Mouse (Mus musculus) erythroblast, embryonic 14.5 days (primary cell): Measurements from ENCODE around the gene Rufy1. TPM values are rescaled to one million over a fixed set of nuclear protein-coding genes. Genes with fewer than 3 reads are reported as not detected.
A peak's percentile ranks its signal among the peaks of the same experiment; 100 is the strongest.

ENCODE experiments used
- H3K27me3 ChIP-seq: 2 replicates; pipeline ENCODE4 v1.6.1; 2012; ENCODE audit warnings: inconsistent platforms; ENCODE audit not compliant: control insufficient read depth
- H3K36me3 ChIP-seq: 2 replicates; pipeline ENCODE4 v1.6.1; 2012; ENCODE audit warnings: mild to moderate bottlenecking, inconsistent platforms; ENCODE audit not compliant: control insufficient read depth
- H3K4me1 ChIP-seq: 2 replicates; pipeline ENCODE4 v1.6.1; 2012; ENCODE audit warnings: inconsistent platforms; ENCODE audit not compliant: control insufficient read depth
- H3K4me3 ChIP-seq: replicated peaks from 2 replicates; pipeline ENCODE3; 2012; ENCODE audit warnings: moderate library complexity, mild to moderate bottlenecking, inconsistent platforms
- H3K9me3 ChIP-seq: 2 replicates; pipeline ENCODE4 v1.6.1; 2012; ENCODE audit warnings: low read length, inconsistent platforms, mixed read lengths; ENCODE audit not compliant: control insufficient read depth
- GATA1 ChIP-seq: IDR thresholded peaks from 2 replicates; pipeline ENCODE4 v1.6.1; 2012; ENCODE audit warnings: low read length, inconsistent platforms, mixed read lengths
- TAL1 ChIP-seq: IDR thresholded peaks from 3 replicates; pipeline ENCODE4 v1.6.1; 2012; ENCODE audit warnings: low read length, inconsistent platforms, mixed read lengths
- polyA plus RNA-seq: library from polyadenylated mRNA; stranded (reverse); fragments of >175 nt; gene quantifications from 2 replicates; pipeline ENCODE4 v1.2.3, GENCODE M21; 2012

The Rufy1 gene
- polyA plus RNA-seq, 1 experiment, result 0.23 TPM

DNA sequence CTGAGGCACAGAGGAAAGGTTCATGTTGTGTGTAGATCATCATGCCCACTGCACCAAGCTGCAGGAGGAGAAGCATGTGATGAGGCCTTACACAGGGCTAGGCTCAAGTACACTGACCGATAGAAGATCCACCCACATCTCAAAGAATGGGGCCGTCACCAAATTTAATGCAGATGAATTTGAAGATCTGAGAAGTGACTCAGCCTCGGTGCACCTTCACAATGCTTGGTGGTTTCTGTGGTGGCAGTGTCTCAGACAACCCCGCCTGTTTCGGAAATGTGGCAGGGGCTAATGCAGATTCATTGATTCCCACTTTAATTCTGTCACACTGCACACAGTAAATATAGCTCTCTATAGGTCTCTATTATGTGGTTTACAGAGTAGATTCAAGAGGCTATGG lies 2.0 kb upstream of the Rufy1 start:
- no peaks in the 10 kb centered on the region for H3K9me3 ChIP-seq
- no peaks in the 10 kb centered on the region for H3K36me3 ChIP-seq
- TF ChIP-seq TAL1 (no peak), GATA1 (no peak)
- peaks cover 6% of the 10 kb centered on the region for H3K27me3 ChIP-seq
- no peak overlapping the region for H3K4me3 ChIP-seq
- H3K4me1 ChIP-seq, result peaks cover 22% of the 10 kb centered on the region

DNA sequence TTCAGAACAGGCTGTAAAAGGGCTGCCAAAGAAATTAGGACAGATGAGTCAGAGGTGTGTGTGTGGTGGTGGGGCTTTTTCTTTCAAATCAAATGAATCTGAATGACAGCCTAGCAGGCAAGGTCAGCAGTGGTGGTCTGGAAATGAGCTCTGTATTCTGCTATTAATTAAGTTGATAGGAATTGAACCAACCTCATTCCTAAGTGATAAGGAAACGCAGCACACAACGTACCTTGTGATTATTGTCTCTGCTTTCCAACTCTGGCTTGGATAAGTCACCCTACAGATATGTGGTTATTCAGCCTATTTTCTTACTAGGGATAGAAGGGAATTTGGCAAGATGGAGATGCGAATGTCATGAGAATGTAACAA lies 1.1 kb upstream of the Rufy1 start:
- Histone ChIP-seq H3K4me1 (peaks cover 27% of the 10 kb centered on the region), H3K9me3 (no peaks in the 10 kb centered on the region), H3K4me3 (peak overlapping the region; percentile 87), H3K36me3 (no peaks in the 10 kb centered on the region), H3K27me3 (peaks cover 6% of the 10 kb centered on the region)
- no peak for TF ChIP-seq GATA1
- no peak for TF ChIP-seq TAL1

DNA sequence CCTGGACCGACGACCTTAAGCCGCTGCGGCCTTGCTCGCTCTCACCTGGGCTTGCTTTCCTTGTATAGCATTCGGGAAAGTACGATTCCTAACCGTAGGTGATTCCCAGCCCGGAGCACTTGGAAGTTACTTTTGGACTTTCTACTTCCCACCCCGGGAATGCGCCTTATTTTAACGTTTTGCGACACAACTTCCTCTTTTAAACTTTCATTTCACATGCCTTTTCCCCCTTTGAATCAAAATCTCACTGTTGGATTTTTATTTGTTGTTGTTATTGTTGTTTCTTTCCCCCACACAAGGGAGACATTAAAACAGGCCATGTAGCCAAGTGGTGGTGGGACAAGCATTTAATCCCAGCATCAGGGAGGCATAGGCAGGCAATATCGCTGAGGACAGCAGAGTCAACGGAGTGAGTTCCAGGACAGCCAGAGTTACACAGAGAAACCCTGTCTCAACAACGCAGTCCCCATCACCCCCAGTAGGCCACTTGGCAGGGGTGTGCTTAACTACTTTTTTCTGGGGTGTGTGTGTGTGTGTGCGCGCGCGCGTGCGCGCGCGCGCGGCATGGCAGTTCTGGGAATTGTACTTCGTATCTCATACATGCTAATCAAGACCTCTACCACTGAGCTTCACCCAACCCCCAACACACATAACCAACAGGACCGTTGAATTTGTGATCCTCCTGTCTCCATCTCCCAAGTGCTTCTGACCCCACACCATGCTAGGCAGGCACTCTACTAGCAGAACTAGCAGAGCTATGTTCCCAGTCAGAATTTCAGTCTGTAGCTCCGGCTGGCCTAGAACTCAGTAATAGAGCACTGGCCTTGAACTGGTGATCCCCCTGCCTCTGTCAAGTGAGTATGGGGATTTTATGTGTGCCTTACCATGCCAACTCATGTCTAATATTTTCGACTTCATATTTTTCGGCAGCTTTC lies 476 bp upstream of the Rufy1 start:
- Histone ChIP-seq H3K4me3 (peak overlapping the region; percentile 87), H3K9me3 (no peaks in the 10 kb centered on the region), H3K36me3 (no peaks in the 10 kb centered on the region), H3K27me3 (peaks cover 6% of the 10 kb centered on the region), H3K4me1 (peaks cover 30% of the 10 kb centered on the region)
- TF ChIP-seq TAL1, result no peak
- no peak for TF ChIP-seq GATA1

DNA sequence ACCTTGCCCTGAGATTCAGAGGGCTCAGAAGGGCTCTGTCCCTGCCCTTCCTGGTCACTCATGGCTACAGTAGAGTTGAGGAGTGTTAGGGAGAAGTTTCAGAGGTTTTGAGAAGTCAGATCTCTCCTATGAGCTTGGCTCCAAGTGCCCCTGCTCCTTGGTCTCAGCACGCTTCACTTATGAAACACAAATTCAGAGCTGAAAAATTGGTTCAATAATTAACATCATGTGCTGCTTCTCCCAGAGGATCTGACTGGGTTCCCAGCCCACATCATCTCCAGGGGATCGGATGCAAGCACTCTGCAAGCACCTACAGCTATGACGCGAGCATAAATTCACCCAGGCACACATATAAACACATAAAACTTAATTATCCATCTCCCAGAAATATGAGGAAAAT lies 4.9 kb downstream of the Rufy1 start:
- Histone ChIP-seq H3K4me3 (no peak overlapping the region), H3K9me3 (no peaks in the 10 kb centered on the region), H3K27me3 (peaks cover 6% of the 10 kb centered on the region), H3K4me1 (peaks cover 33% of the 10 kb centered on the region), H3K36me3 (no peaks in the 10 kb centered on the region)
- no peak for TF ChIP-seq TAL1
- TF ChIP-seq GATA1, result no peak

DNA sequence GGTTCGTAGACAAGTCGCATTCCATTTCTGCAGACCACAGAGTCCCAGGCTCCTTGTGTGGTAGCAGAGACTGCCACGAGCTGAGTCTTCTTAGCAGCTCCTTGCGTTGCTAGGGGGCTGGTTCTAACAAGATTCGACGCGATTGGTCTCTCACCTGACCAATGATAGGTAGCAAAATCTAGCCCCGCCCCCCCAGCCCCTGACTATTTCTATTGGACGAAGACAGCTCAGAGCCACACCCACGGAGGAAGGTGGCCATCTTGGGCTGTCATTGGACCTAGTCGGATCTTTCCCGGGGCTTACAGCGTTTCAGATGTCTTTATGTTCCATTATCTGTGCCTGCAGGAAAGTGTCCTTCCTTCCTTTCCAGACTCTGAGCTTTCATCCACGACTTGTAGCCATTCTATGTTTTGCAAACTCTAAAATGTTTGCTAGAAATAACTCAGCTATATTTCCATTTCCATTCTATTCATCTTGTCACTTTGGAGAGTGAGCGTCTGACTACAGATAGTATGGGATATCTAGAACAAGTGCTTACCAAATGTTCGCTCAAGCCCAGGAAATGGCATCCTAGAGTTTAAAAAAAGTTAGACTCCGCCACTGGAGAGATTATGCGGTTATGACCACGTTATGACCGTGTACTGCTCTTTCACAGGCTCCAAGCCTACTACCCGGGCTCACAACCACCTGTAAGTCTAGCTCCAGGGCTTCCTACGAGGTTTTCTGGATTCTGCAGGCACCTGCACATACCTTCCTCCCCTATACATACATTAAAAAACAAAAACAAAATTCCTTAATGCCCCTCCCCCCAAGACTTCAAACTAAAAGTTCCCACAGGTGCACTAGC lies 8.8 kb downstream of the Rufy1 start:
- Histone ChIP-seq H3K4me1 (peaks cover 18% of the 10 kb centered on the region), H3K27me3 (no peaks in the 10 kb centered on the region), H3K9me3 (no peaks in the 10 kb centered on the region), H3K36me3 (peaks cover 11% of the 10 kb centered on the region), H3K4me3 (peak overlapping the region; percentile 53)
- TF ChIP-seq GATA1, result no peak
- no peak for TF ChIP-seq TAL1

DNA sequence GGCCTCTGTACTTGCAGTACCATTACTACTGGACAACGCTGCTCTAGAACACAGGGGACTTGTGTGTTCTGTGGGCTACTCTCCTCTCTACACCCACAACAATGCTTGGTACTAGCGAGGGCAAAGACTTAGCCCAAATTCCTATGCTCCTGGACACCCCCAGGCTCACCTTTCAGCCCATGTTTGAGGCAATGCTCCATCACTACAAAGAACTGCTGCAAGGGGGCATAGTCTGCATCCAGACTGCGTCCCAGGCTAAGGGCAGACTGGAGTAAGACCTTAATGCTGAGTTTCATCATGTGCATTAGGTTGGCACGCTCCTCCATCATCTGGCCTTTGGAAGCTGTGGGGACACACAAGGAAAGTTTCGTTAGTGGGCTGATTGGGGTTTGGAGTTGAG lies 9.5 kb downstream of the Rufy1 start:
- no peaks in the 10 kb centered on the region for H3K9me3 ChIP-seq
- TF ChIP-seq GATA1 (no peak), TAL1 (no peak)
- H3K4me1 ChIP-seq, result peaks cover 14% of the 10 kb centered on the region
- H3K4me3 ChIP-seq, result peak overlapping the region; percentile 53
- H3K27me3 ChIP-seq, result no peaks in the 10 kb centered on the region
- peaks cover 16% of the 10 kb centered on the region for H3K36me3 ChIP-seq

DNA sequence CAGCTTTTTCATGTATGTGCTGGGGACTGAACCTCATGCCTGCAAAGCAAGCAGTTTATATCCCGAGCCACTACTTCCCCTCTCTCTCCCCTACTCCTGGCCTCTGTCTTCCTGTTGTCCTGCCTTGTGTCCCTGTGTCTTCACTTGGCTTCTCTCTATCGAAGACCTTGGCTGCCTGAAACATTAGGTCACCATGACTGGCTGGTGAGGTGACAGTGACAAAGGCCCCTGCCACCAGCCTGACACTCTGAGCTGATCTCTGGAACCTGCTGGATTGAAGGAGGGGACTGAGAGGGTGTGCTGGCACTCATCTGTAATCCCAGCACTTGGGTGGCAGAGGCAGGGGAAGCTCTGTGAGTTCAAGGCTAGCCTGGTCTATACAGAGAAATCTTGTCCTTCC lies 13.1 kb downstream of the Rufy1 start:
- H3K9me3 ChIP-seq, result no peaks in the 10 kb centered on the region
- H3K27me3 ChIP-seq, result no peaks in the 10 kb centered on the region
- H3K36me3 ChIP-seq, result peaks cover 25% of the 10 kb centered on the region
- no peak overlapping the region for H3K4me3 ChIP-seq
- TF ChIP-seq TAL1 (no peak), GATA1 (no peak)
- peaks cover 14% of the 10 kb centered on the region for H3K4me1 ChIP-seq

DNA sequence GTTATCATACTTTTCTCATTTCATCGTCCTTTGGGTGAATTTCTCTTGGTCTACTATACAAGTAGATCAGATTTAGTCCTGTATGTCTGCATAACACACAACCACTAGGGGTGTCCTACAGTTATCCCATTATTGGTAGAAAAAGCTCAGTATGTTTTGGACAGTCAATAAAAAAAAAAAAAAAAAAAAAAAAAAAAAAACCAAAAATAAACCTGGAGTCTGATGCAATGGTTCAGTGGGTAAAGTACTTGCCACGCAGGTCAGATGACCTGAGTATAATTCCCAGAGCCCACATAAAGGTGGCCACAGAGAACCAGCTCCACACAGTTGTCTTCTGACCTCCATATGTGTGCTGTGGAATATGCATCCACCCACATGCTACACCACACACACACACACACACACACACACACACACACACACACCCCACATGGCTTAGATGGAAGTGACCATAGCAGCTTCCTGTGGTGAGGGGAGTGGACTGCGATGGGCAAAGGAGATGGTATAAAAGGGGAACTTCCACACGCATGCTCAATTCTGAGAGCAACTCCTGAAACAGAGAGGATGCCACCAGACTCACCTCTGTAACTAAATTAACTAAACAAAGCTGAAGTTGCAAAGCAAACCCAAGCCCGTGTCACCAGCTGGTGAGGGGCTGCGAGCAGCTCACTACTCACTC lies 15.2 kb downstream of the Rufy1 start:
- no peak overlapping the region for H3K4me3 ChIP-seq
- H3K9me3 ChIP-seq, result no peaks in the 10 kb centered on the region
- H3K27me3 ChIP-seq, result no peaks in the 10 kb centered on the region
- TF ChIP-seq GATA1, result no peak
- TF ChIP-seq TAL1, result no peak; the same call in 2 of the 3 replicates
- H3K36me3 ChIP-seq, result peaks cover 25% of the 10 kb centered on the region
- H3K4me1 ChIP-seq, result no peaks in the 10 kb centered on the region

DNA sequence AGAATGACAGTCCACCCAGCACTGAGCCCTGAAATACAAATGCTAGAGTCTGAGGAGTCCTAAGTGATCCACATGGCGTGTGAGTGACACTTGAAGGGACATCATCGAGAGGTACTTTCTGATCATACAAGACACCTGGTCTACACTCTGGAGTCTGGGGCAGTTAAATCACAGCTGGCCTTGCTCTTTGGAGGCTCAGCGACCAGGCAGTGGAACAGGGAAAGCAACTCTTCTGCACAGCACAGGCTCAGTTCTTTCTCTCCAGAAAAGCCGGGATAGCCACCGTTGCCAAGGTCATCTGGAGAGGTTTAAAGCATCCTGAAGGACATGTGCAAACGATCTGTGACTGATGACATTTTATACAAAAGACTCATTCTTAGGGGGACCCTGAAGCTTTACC lies 23.7 kb downstream of the Rufy1 start:
- TF ChIP-seq GATA1 (no peak), TAL1 (no peak)
- Histone ChIP-seq H3K4me1 (peaks cover 7% of the 10 kb centered on the region), H3K36me3 (peaks cover 16% of the 10 kb centered on the region), H3K4me3 (no peak overlapping the region), H3K27me3 (no peaks in the 10 kb centered on the region), H3K9me3 (no peaks in the 10 kb centered on the region)
